Mouse (Mus musculus) hematopoietic stem cell, adult 5-6 weeks (primary cell): ENCODE data around the gene Cxcr6. TPM values are rescaled to one million over a fixed set of nuclear protein-coding genes. Genes with fewer than 3 reads are reported as not detected.
A peak's percentile ranks its signal among the peaks of the same experiment; 100 is the strongest.
"Not testable (repeated sequence)": the region's sequence is repeated elsewhere in the genome, so short reads cannot be mapped to it uniquely, and the experiment has no call there.

Experiments
- ATAC-seq, 2 experiments: fragments of 125-278 bp in 1 of 2; replicated peaks in 1 of 2; 2 replicates each; pipeline ENCODE4 v1.8.0; 2016 to 2017; ENCODE audit warnings: inconsistent platforms in 2 of 2, mild to moderate bottlenecking in 2 of 2, moderate number of reproducible peaks in 2 of 2, low read depth in 1 of 2, moderate TSS enrichment in 1 of 2; ENCODE audit not compliant: low FRiP score in 2 of 2, poor library complexity in 2 of 2, severe bottlenecking in 2 of 2, insufficient read depth in 1 of 2, low TSS enrichment in 1 of 2
- total RNA-seq: library from RNA; stranded (forward); fragments of 172-1452, 232-1000 nt; gene quantifications from 2 replicates; pipeline ENCODE4 v1.2.3, GENCODE M21; 2017

Gene Cxcr6
- total RNA-seq: 2.9 and 3.4 TPM in 2 replicates

GRCm38 (mm10) chr9:123806267-123806666 is at the start of gene Cxcr6:
Gene Cxcr6, plus strand, starts transcription at chr9:123806475.
- ATAC-seq: no peak

GRCm38 (mm10) chr9:123756752-123757151 is 49.5 kb upstream of the Cxcr6 start:
- peak in 1 of 2 experiments; percentile 25; a peak in 2 of 4 replicates for ATAC-seq

- ATAC-seq: no peak
Observed at GRCm38 (mm10) chr9:123757326-123757725, 48.9 kb upstream of the Cxcr6 start.

- ATAC-seq: no peak
Observed at GRCm38 (mm10) chr9:123758156-123758555, 48.1 kb upstream of the Cxcr6 start.

GRCm38 (mm10) chr9:123758645-123759044 is 47.6 kb upstream of the Cxcr6 start:
- ATAC-seq: no peak

- no peak for ATAC-seq
Observed at GRCm38 (mm10) chr9:123760806-123761205, 45.5 kb upstream of the Cxcr6 start.

GRCm38 (mm10) chr9:123762886-123763285 is 43.4 kb upstream of the Cxcr6 start:
- no peak for ATAC-seq

GRCm38 (mm10) chr9:123763771-123764170 is 42.5 kb upstream of the Cxcr6 start:
- ATAC-seq: no peak

GRCm38 (mm10) chr9:123766996-123767395 is 39.3 kb upstream of the Cxcr6 start:
- no peak for ATAC-seq

GRCm38 (mm10) chr9:123768443-123768842 is 37.8 kb upstream of the Cxcr6 start:
- ATAC-seq: no peak

GRCm38 (mm10) chr9:123769532-123769931 is 36.7 kb upstream of the Cxcr6 start:
- peak; percentile 38 to 64; a peak in 2 of 4 replicates for ATAC-seq

- ATAC-seq: not testable (repeated sequence)
Observed at GRCm38 (mm10) chr9:123773299-123773698, 33.0 kb upstream of the Cxcr6 start.

- no peak for ATAC-seq
Observed at GRCm38 (mm10) chr9:123788855-123789529, 17.3 kb upstream of the Cxcr6 start.

- peak in 1 of 2 experiments; percentile 81; a peak in 3 of 4 replicates for ATAC-seq
Observed at GRCm38 (mm10) chr9:123796174-123796573, 10.1 kb upstream of the Cxcr6 start.

- no peak for ATAC-seq
Observed at GRCm38 (mm10) chr9:123801527-123801926, 4.7 kb upstream of the Cxcr6 start.

GRCm38 (mm10) chr9:123802421-123802820 is 3.9 kb upstream of the Cxcr6 start:
- no peak for ATAC-seq

- no peak for ATAC-seq
Observed at GRCm38 (mm10) chr9:123802896-123803295, 3.4 kb upstream of the Cxcr6 start.

- no peak for ATAC-seq
Observed at GRCm38 (mm10) chr9:123805241-123805640, 1.0 kb upstream of the Cxcr6 start.

- ATAC-seq: no peak
Observed at GRCm38 (mm10) chr9:123808583-123808982, 2.3 kb downstream of the Cxcr6 start.
